Mouse (Mus musculus) lung, postnatal 36 days (tissue): Measurements from ENCODE around the gene Med19.
"Not testable (repeated sequence)": the region's sequence is repeated elsewhere in the genome, so short reads cannot be mapped to it uniquely, and the experiment has no call there.

Experiments used
- DNase-seq: peaks from one replicate; pipeline ENCODE4 v3.0.0; 2022; ENCODE audit warnings: mixed read lengths

Med19 gene

GRCm38 (mm10) chr2:84669828-84670568 lies 8.2 kb upstream of the Med19 start:
- peak; percentile 45 for DNase-seq

GRCm38 (mm10) chr2:84670569-84670933 lies 7.7 kb upstream of the Med19 start, which contains the start of gene Selenoh:
Gene Selenoh (minus strand): TSS chr2:84670770.
- peak; percentile 92 for DNase-seq

GRCm38 (mm10) chr2:84671535-84671934 lies 6.7 kb upstream of the Med19 start:
- DNase-seq = not testable (repeated sequence)

GRCm38 (mm10) chr2:84677270-84677967 lies 783 bp upstream of the Med19 start:
- no peak for DNase-seq

GRCm38 (mm10) chr2:84679016-84679415 lies 814 bp downstream of the Med19 start, which contains the start of gene Tmx2:
Gene Tmx2 (minus strand): TSS chr2:84679140.
- DNase-seq = no peak

- DNase-seq = no peak
These were observed 4.5 kb downstream of the Med19 start for GRCm38 (mm10) chr2:84682605-84683183.

GRCm38 (mm10) chr2:84688080-84688844 lies 10.1 kb downstream of the Med19 start:
- DNase-seq = no peak

GRCm38 (mm10) chr2:84690050-84690449 lies 11.8 kb downstream of the Med19 start:
- DNase-seq = no peak

GRCm38 (mm10) chr2:84695007-84695695 lies 16.9 kb downstream of the Med19 start:
- no peak for DNase-seq

- no peak for DNase-seq
These were observed 25.3 kb downstream of the Med19 start for GRCm38 (mm10) chr2:84703497-84703896.

- no peak for DNase-seq
These were observed 26.1 kb downstream of the Med19 start for GRCm38 (mm10) chr2:84704329-84704728.

- DNase-seq = no peak
These were observed 27.1 kb downstream of the Med19 start for GRCm38 (mm10) chr2:84705295-84705694.

GRCm38 (mm10) chr2:84707523-84707922 lies 29.3 kb downstream of the Med19 start:
- no peak for DNase-seq

GRCm38 (mm10) chr2:84711898-84712297 lies 33.7 kb downstream of the Med19 start:
- DNase-seq = no peak

- DNase-seq = no peak
These were observed 36.2 kb downstream of the Med19 start for GRCm38 (mm10) chr2:84714422-84714810.

- DNase-seq = peak; percentile 99
These were observed 36.8 kb downstream of the Med19 start, which contains the start of gene Zdhhc5 for GRCm38 (mm10) chr2:84714811-84715561. Gene Zdhhc5 (minus strand): TSS chr2:84715180.

GRCm38 (mm10) chr2:84715562-84716361 lies 37.6 kb downstream of the Med19 start:
- peak; percentile 95 for DNase-seq

- no peak for DNase-seq
These were observed 38.5 kb downstream of the Med19 start for GRCm38 (mm10) chr2:84716423-84717355.

- no peak for DNase-seq
These were observed 39.2 kb downstream of the Med19 start for GRCm38 (mm10) chr2:84717357-84717756.

- DNase-seq = no peak
These were observed 42.5 kb downstream of the Med19 start for GRCm38 (mm10) chr2:84720718-84721117.
